Mouse (Mus musculus) heart, postnatal 0 days (tissue): ENCODE results near the gene Pik3ca.

Experiments
- CTCF ChIP-seq: IDR thresholded peaks from 2 replicates; pipeline ENCODE4 v1.5.1; 2016; ENCODE audit warnings: antibody characterized with exemption, control low read depth, low read depth
- EP300 ChIP-seq: IDR thresholded peaks from 2 replicates; pipeline ENCODE4 v1.6.1; 2016; ENCODE audit warnings: antibody characterized with exemption, low read depth

DNA sequence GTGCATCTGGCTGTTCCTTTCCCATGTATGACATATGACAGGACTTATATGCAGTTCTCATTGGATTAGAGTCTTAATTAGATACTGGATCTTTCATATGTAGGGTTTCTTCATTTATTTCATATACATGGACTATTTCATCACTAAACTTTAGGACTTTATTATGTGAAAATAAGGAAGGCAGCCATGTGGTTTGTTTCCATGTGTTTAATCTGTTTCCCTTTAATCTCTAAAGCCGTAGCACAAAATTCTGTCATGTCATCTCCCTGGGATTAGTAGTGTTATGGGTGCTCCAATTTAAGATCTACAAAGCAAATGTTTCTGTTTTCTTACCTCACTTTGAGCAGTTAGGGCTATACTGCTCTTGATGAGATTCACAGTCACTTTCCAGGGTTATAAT is 8.2 kb downstream of the Pik3ca start:
- TF ChIP-seq CTCF = no peak
- TF ChIP-seq EP300 = no peak
